ENCODE assay signal across 8 mouse cellular contexts in genomic region chr2:147085072-147085870, GRCm38 (mm10). TPM values are rescaled to one million over a fixed set of nuclear protein-coding genes. Genes with fewer than 3 reads are reported as not detected.
DNase-seq lines count a peak whose midpoint lies in the region; ATAC-seq and TF ChIP-seq lines count a peak whose summit lies in the region.

Nkx2-4 (minus strand) TSS chr2:147085445.

- no peak for TF ChIP-seq POLR2A in thymus, adult 2 months (IDR thresholded peaks at IDR 0.05; ENCODE audit: control insufficient read depth, extremely low read depth, insufficient read depth, low read length, poor library complexity)

- no peak for TF ChIP-seq CTCF in thymus, adult 2 months (IDR thresholded peaks at IDR 0.05; ENCODE audit: borderline replicate concordance, control insufficient read depth, extremely low read depth, insufficient read depth, low read length, poor library complexity)

- H3K27me3 ChIP-seq in thymus, adult 2 months (ENCODE audit: control insufficient read depth, insufficient read depth, low read length): peaks cover 23% of the 10 kb centered on the region
- H3K27me3 ChIP-seq in embryonic facial prominence, embryonic 14.5 days (replicated peaks; ENCODE audit: control insufficient read depth, insufficient read depth, low read length): peaks cover 85% of the 10 kb centered on the region
- peaks cover 69% of the 10 kb centered on the region for H3K27me3 ChIP-seq in midbrain, embryonic 11.5 days (ENCODE audit: control insufficient read depth, insufficient read depth, low read length)

- H3K36me3 ChIP-seq in thymus, adult 2 months (ENCODE audit: control insufficient read depth, insufficient read depth, low read length): no peaks in the 10 kb centered on the region
- H3K36me3 ChIP-seq in embryonic facial prominence, embryonic 14.5 days (ENCODE audit: control insufficient read depth, insufficient read depth, low read length): no peaks in the 10 kb centered on the region
- no peaks in the 10 kb centered on the region for H3K36me3 ChIP-seq in midbrain, embryonic 11.5 days (ENCODE audit: control insufficient read depth, insufficient read depth, low read length)

- no peak within 1 kb of the TSS for H3K4me3 ChIP-seq in thymus, adult 2 months (ENCODE audit: control insufficient read depth, insufficient read depth, low read length)
- peak within 1 kb of the TSS; percentile 36 for H3K4me3 ChIP-seq in embryonic facial prominence, embryonic 14.5 days (ENCODE audit: low read depth, low read length)
- peak within 1 kb of the TSS; percentile 35 for H3K4me3 ChIP-seq in midbrain, embryonic 11.5 days (ENCODE audit: low read depth, low read length)

- peak; percentile 3 for DNase-seq in thymus, adult 2 months
- DNase-seq in thymus, postnatal 0 days (ENCODE audit: low spot score): no peak
- DNase-seq in embryonic facial prominence, embryonic 14.5 days (ENCODE audit: low spot score): no peak
- peak; percentile 94 for DNase-seq in midbrain, embryonic 11.5 days (ENCODE audit: low spot score, missing footprints)
- no peak for DNase-seq in adipocyte (ENCODE audit: low spot score)
- no peak for DNase-seq in left cerebral cortex, adult 18-20 months (ENCODE audit: low spot score in 2 of 2)
- no peak for DNase-seq in layer of hippocampus, postnatal 25 days (ENCODE audit: extremely low spot score in 1 of 2, low spot score in 1 of 2)

- no peak within 1 kb of the TSS; the same call in 1 of the 2 replicates for H3K9ac ChIP-seq in embryonic facial prominence, embryonic 14.5 days (ENCODE audit: low read depth, low read length)
- H3K9ac ChIP-seq in midbrain, embryonic 11.5 days (ENCODE audit: low read length): peak within 1 kb of the TSS; percentile 45

- peak within 1 kb of the TSS; percentile 51 for H3K4me2 ChIP-seq in embryonic facial prominence, embryonic 14.5 days (ENCODE audit: low read depth, low read length)
- peak within 1 kb of the TSS; percentile 45 for H3K4me2 ChIP-seq in midbrain, embryonic 11.5 days

- ATAC-seq in embryonic facial prominence, embryonic 14.5 days (ENCODE audit: low read depth): 0 out of 2 replicates have a peak, but pooled peaks have one; percentile 17
- peak; percentile 34 for ATAC-seq in inflammation-experienced regulatory T-cells, adult 6 months
- ATAC-seq in midbrain, embryonic 11.5 days (ENCODE audit: low FRiP score): peak; percentile 60

- H3K9me3 ChIP-seq in embryonic facial prominence, embryonic 14.5 days (ENCODE audit: control insufficient read depth, low read length): no peaks in the 10 kb centered on the region
- no peaks in the 10 kb centered on the region for H3K9me3 ChIP-seq in midbrain, embryonic 11.5 days (ENCODE audit: control insufficient read depth, low read length)

- H3K4me1 ChIP-seq in thymus, adult 2 months (replicated peaks; ENCODE audit: control insufficient read depth, insufficient read depth, low read length): peaks cover 13% of the 10 kb centered on the region
- no peaks in the 10 kb centered on the region for H3K4me1 ChIP-seq in embryonic facial prominence, embryonic 14.5 days (ENCODE audit: control insufficient read depth, insufficient read depth, low read length)
- peaks cover 8% of the 10 kb centered on the region for H3K4me1 ChIP-seq in midbrain, embryonic 11.5 days (ENCODE audit: control insufficient read depth, insufficient read depth, low read length)

- 2% methylated on average over 75 of the region's 82 CpGs for WGBS in thymus, adult 2 months
- WGBS in embryonic facial prominence, embryonic 14.5 days: 2% methylated on average over 43 of the region's 82 CpGs
- under 1% methylated on average over 82 of the region's 82 CpGs for WGBS in midbrain, embryonic 11.5 days

- H3K27ac ChIP-seq in thymus, adult 2 months (ENCODE audit: control insufficient read depth, insufficient read depth, low read length): no peak within 1 kb of the TSS
- H3K27ac ChIP-seq in embryonic facial prominence, embryonic 14.5 days (replicated peaks; ENCODE audit: low read depth, low read length): no peak within 1 kb of the TSS
- peak within 1 kb of the TSS; percentile 20; the same call in 1 of the 2 replicates for H3K27ac ChIP-seq in midbrain, embryonic 11.5 days (ENCODE audit: low read depth, low read length)

RNA-seq across cellular contexts. Expression of gene Nkx2-4, which starts in this region (rescaled TPM):
- 0.19 and 0.38 TPM in 2 replicates for polyA plus RNA-seq in thymus, adult 2 months (2012; rRNA removed)
- 0.08 and 0.19 TPM in 2 replicates for polyA plus RNA-seq in thymus, postnatal 0 days (2015; fragmentation: Nextera tagmentation; extraction: Ambion mirVana)
- not detected in 2 replicates for polyA plus RNA-seq in embryonic facial prominence, embryonic 14.5 days (2014; fragmentation: Nextera tagmentation; extraction: Ambion mirVana)
- not detected for polyA plus RNA-seq in inflammation-experienced regulatory T-cells, adult 6 months (2017; shearing (Covaris generic))
- polyA plus RNA-seq in midbrain, embryonic 11.5 days (2014; fragmentation: Nextera tagmentation; extraction: Ambion mirVana): 3.0 and 4.3 TPM in 2 replicates
- total RNA-seq in left cerebral cortex, adult 18-20 months (2021): not detected
- not detected for total RNA-seq in layer of hippocampus, postnatal 25 days (2021)

Comparison
In these comparisons a context has a peak if more than half of its experiments do, and no peak if none do; other contexts are left out.
1. Peak in DNase-seq in thymus, adult 2 months; RNA of the gene not detected or under 1 TPM.
2. Peak in ATAC-seq, H3K4me3 ChIP-seq and H3K4me2 ChIP-seq in embryonic facial prominence, embryonic 14.5 days; RNA of the gene not detected or under 1 TPM.
3. Peak in ATAC-seq in inflammation-experienced regulatory T-cells, adult 6 months; RNA of the gene not detected or under 1 TPM.